Mouse (Mus musculus): ENCODE data around the gene Zfand4. TPM values are rescaled to one million over a fixed set of nuclear protein-coding genes. Genes with fewer than 3 reads are reported as not detected.

The Zfand4 gene
- polyA plus RNA-seq, 1 experiment: 0.35 TPM

- 82% methylated on average over 6 of the region's 6 CpGs for WGBS
- TF ChIP-seq POLR2A (IDR thresholded peaks at IDR 0.05; ENCODE audit: low read depth, low read length): no peak
- no peak for TF ChIP-seq CTCF (IDR thresholded peaks at IDR 0.05; ENCODE audit: extremely low read depth, insufficient read depth, insufficient read length, insufficient replicate concordance)
- no peak for DNase-seq (ENCODE audit: low read depth in 1 of 2, low spot score in 2 of 2)
- Histone ChIP-seq H3K4me1 (ENCODE audit: control insufficient read depth, insufficient read depth, insufficient read length) (no peaks in the 10 kb centered on the region), H3K36me3 (ENCODE audit: control insufficient read depth, insufficient read depth, low read length) (no peaks in the 10 kb centered on the region), H3K27ac (ENCODE audit: insufficient read depth, low read length) (no peak overlapping the region), H3K27me3 (ENCODE audit: control insufficient read depth, insufficient read depth, low read length) (no peaks in the 10 kb centered on the region), H3K4me3 (ENCODE audit: extremely low read depth, insufficient read depth, insufficient read length) (no peak overlapping the region)
These were observed 106.4 kb downstream of the Zfand4 start for GRCm38 (mm10) chr6:116370216-116370976.

- Histone ChIP-seq H3K27ac (ENCODE audit: insufficient read depth, low read length) (no peak overlapping the region), H3K4me1 (ENCODE audit: control insufficient read depth, insufficient read depth, insufficient read length) (no peaks in the 10 kb centered on the region), H3K4me3 (ENCODE audit: extremely low read depth, insufficient read depth, insufficient read length) (no peak overlapping the region), H3K27me3 (ENCODE audit: control insufficient read depth, insufficient read depth, low read length) (no peaks in the 10 kb centered on the region), H3K36me3 (ENCODE audit: control insufficient read depth, insufficient read depth, low read length) (no peaks in the 10 kb centered on the region)
- 88% methylated on average over 3 of the region's 3 CpGs for WGBS
- DNase-seq (ENCODE audit: low read depth in 1 of 2, low spot score in 2 of 2): no peak
- TF ChIP-seq CTCF (IDR thresholded peaks at IDR 0.05; ENCODE audit: extremely low read depth, insufficient read depth, insufficient read length, insufficient replicate concordance): no peak
- TF ChIP-seq POLR2A (IDR thresholded peaks at IDR 0.05; ENCODE audit: low read depth, low read length): no peak
These were observed 107.5 kb downstream of the Zfand4 start for GRCm38 (mm10) chr6:116371500-116371899.

- Histone ChIP-seq H3K27me3 (ENCODE audit: control insufficient read depth, insufficient read depth, low read length) (no peaks in the 10 kb centered on the region), H3K4me1 (ENCODE audit: control insufficient read depth, insufficient read depth, insufficient read length) (no peaks in the 10 kb centered on the region), H3K4me3 (ENCODE audit: extremely low read depth, insufficient read depth, insufficient read length) (no peak overlapping the region), H3K27ac (ENCODE audit: insufficient read depth, low read length) (no peak overlapping the region), H3K36me3 (ENCODE audit: control insufficient read depth, insufficient read depth, low read length) (no peaks in the 10 kb centered on the region)
- 92% methylated on average over 1 of the region's 1 CpGs for WGBS
- no peak for DNase-seq (ENCODE audit: low read depth in 1 of 2, low spot score in 2 of 2)
- no peak for TF ChIP-seq CTCF (IDR thresholded peaks at IDR 0.05; ENCODE audit: extremely low read depth, insufficient read depth, insufficient read length, insufficient replicate concordance)
- TF ChIP-seq POLR2A (IDR thresholded peaks at IDR 0.05; ENCODE audit: low read depth, low read length): no peak
These were observed 110.1 kb downstream of the Zfand4 start for GRCm38 (mm10) chr6:116374136-116374535.

GRCm38 (mm10) chr6:116374618-116375017 is 110.6 kb downstream of the Zfand4 start:
- Histone ChIP-seq H3K27ac (ENCODE audit: insufficient read depth, low read length) (no peak overlapping the region), H3K27me3 (ENCODE audit: control insufficient read depth, insufficient read depth, low read length) (no peaks in the 10 kb centered on the region), H3K4me3 (ENCODE audit: extremely low read depth, insufficient read depth, insufficient read length) (no peak overlapping the region), H3K4me1 (ENCODE audit: control insufficient read depth, insufficient read depth, insufficient read length) (no peaks in the 10 kb centered on the region), H3K36me3 (ENCODE audit: control insufficient read depth, insufficient read depth, low read length) (no peaks in the 10 kb centered on the region)
- TF ChIP-seq POLR2A (IDR thresholded peaks at IDR 0.05; ENCODE audit: low read depth, low read length) (no peak), CTCF (IDR thresholded peaks at IDR 0.05; ENCODE audit: extremely low read depth, insufficient read depth, insufficient read length, insufficient replicate concordance) (no peak)
- no peak for DNase-seq (ENCODE audit: low read depth in 1 of 2, low spot score in 2 of 2)

GRCm38 (mm10) chr6:116378892-116379291 is 114.9 kb downstream of the Zfand4 start:
- H3K27ac ChIP-seq (ENCODE audit: insufficient read depth, low read length): no peak overlapping the region
- H3K36me3 ChIP-seq (ENCODE audit: control insufficient read depth, insufficient read depth, low read length): no peaks in the 10 kb centered on the region

More at GRCm38 (mm10) chr6:116378892-116379291, 114.9 kb downstream of the Zfand4 start:
- Histone ChIP-seq H3K4me3 (ENCODE audit: extremely low read depth, insufficient read depth, insufficient read length) (no peak overlapping the region), H3K27me3 (ENCODE audit: control insufficient read depth, insufficient read depth, low read length) (no peaks in the 10 kb centered on the region), H3K4me1 (ENCODE audit: control insufficient read depth, insufficient read depth, insufficient read length) (no peaks in the 10 kb centered on the region)
- TF ChIP-seq POLR2A (IDR thresholded peaks at IDR 0.05; ENCODE audit: low read depth, low read length): no peak
- no peak for TF ChIP-seq CTCF (IDR thresholded peaks at IDR 0.05; ENCODE audit: extremely low read depth, insufficient read depth, insufficient read length, insufficient replicate concordance)
- no peak for DNase-seq (ENCODE audit: low read depth in 1 of 2, low spot score in 2 of 2)
- 84% methylated on average over 7 of the region's 7 CpGs for whole genome bisulfite sequencing

Other genes with a start within 250 kb of the Zfand4 start
- gene Tmcc1, start 70.7 kb upstream of the Zfand4 start, polyA plus RNA-seq (2012; rRNA removed): 7.6 TPM in 2 replicates
- gene Washc2, start 56.2 kb upstream of the Zfand4 start, polyA plus RNA-seq (2012; rRNA removed): 46.6 and 56.3 TPM in 2 replicates
- 24.1 and 36.7 TPM in 2 replicates for gene March8, start 73.8 kb downstream of the Zfand4 start, polyA plus RNA-seq (2012; rRNA removed)
- 2.5 and 2.8 TPM in 2 replicates for gene Alox5, start 197.0 kb downstream of the Zfand4 start, polyA plus RNA-seq (2012; rRNA removed)
- gene Olfr211, start 224.9 kb downstream of the Zfand4 start, polyA plus RNA-seq (2012; rRNA removed): not detected in 2 replicates
- gene Olfr212, start 242.3 kb downstream of the Zfand4 start, polyA plus RNA-seq (2012; rRNA removed): not detected in 2 replicates